Mouse (Mus musculus) C2C12 (cell line): Measurements from ENCODE around the gene Crx.

Experiments
- CEBPB ChIP-seq: IDR thresholded peaks from one replicate; pipeline ENCODE4 v1.6.1; 2011; ENCODE audit warnings: low read depth, mild to moderate bottlenecking, control low read depth, moderate library complexity
- CTCF ChIP-seq: IDR thresholded peaks from one replicate; pipeline ENCODE4 v1.5.1; 2011; ENCODE audit not compliant: control insufficient read depth, insufficient read depth, insufficient read length
- MAX ChIP-seq: IDR thresholded peaks from one replicate; pipeline ENCODE4 v1.6.1; 2011; ENCODE audit warnings: mild to moderate bottlenecking, control low read depth
- MYOD1 ChIP-seq: IDR thresholded peaks from one replicate; pipeline ENCODE4 v1.6.1; 2011; ENCODE audit warnings: low read depth; ENCODE audit not compliant: control insufficient read depth, insufficient read length
- USF1 ChIP-seq: IDR thresholded peaks from one replicate; pipeline ENCODE4 v1.6.1; 2011; ENCODE audit warnings: low read depth, mild to moderate bottlenecking, control low read depth, moderate library complexity

DNA sequence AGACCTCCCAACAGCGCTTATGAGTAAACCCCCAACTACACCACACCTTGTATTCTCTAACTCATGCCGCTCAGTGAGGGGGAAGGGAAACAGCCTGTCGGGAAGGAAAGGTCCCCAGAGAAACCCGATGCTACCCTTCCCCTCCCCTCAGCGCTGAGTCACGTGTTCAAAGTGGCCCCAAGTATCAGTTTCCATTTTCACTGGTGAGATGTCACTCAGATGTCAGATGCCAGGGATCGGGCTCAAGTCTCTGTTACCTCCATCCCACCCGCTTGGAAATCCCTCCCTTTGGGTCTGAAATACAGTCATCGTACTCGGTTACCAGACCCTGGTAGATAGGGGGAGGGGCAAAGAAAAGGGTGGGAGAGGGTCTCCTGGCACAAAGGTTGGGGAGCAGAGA lies 42.0 kb upstream of the Crx start:
- TF ChIP-seq MAX (no peak), CTCF (no peak), CEBPB (no peak), MYOD1 (no peak), USF1 (peak; percentile 95)
